Mouse (Mus musculus) thymus, adult 2 months (tissue): ENCODE measurements at regions not wholly inside any gene's neighbourhood (a gene's known extent, or its start where the extent isn't known, plus 50 kb on each side); places are given as distances from the start of the nearest gene placed in this dataset.

Experiments
- CTCF ChIP-seq: fragments of 200-500 bp; IDR thresholded peaks from 2 replicates; pipeline ENCODE4 v1.5.1; 2012; ENCODE audit warnings: mild to moderate bottlenecking, control low read depth, low read length, moderate library complexity, borderline replicate concordance; ENCODE audit not compliant: control insufficient read depth, poor library complexity, insufficient read depth; ENCODE audit errors: extremely low read depth
- POLR2A ChIP-seq: fragments of 200-500 bp; IDR thresholded peaks from 2 replicates; pipeline ENCODE4 v1.6.1; 2012; ENCODE audit warnings: mild to moderate bottlenecking, low read length, control low read depth, moderate library complexity; ENCODE audit not compliant: control insufficient read depth, poor library complexity, insufficient read depth; ENCODE audit errors: extremely low read depth

GRCm38 (mm10) chr10:17431068-17431467 lies 291.9 kb upstream of the Cited2 start:
- TF ChIP-seq POLR2A (no peak), CTCF (no peak)
